Mouse (Mus musculus) CD8-positive naive resting alpha-beta T cell, adult 2 months (primary cell): ENCODE data around the gene Gm26602.
"Not testable (repeated sequence)": the region's sequence is repeated elsewhere in the genome, so short reads cannot be mapped to it uniquely, and the experiment has no call there.

Experiments used
- DNase-seq, 2 experiments: peaks; one replicate each; pipeline ENCODE4 v3.0.0; 2022; ENCODE audit warnings: low read depth in 2 of 2, low spot score in 2 of 2

Gene Gm26602

DNA sequence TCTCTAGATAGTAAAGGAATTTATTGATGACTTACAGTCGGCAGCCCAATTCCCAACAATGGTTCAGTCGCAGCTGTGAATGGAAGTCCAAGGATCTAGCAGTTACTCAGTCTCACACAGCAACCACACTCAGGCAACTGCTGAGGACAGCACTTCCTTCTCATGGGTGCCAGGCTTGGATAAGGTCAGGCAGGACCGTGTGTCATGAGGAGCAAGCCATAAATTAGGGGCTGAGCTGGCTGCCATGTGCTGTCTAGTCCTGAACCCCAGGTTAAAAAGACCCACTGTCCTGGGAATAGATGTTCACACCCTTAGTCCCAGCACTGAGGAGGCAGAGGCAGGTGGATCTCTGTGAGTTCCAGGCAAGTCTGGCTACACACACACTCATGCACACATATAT lies 25.7 kb upstream of the Gm26602 start:
- DNase-seq = not testable (repeated sequence)

DNA sequence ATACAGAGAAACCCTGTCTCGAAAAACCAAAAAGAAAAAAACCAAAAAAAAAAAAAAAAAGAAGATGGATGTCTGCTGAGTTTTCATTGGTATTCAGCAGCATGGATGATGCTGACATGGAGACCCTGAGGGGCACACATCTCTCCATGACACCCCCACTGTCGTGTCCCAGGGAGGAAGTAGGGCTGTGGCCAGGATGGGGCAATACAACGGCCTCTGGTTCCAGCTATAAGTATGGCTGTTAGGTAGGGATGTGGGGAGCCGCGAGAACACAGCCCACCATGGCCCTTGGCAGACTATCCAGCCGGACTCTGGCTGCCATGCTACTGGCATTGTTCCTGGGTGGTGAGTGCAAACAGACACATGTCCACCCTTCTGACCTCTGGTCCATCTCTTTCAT lies 24.6 kb upstream of the Gm26602 start, which contains the start of gene Elane:
TSS of gene Elane (plus strand) at position 194 of the 400 bp plus-strand sequence.
- no peak for DNase-seq

DNA sequence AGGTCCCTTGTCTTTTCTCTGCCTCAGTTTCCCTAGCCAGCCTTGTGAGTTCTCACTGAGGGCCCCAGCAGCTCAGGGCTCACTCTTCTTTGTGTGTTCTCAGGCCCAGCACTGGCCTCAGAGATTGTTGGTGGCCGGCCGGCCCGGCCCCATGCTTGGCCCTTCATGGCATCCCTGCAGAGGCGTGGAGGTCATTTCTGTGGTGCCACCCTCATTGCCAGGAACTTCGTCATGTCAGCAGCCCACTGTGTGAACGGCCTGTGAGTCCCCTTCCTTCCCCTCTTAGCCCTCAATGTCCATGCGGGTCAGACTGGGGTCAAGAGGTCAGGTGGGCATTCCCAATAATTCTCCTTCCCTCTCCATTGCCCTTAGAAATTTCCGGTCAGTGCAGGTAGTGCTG lies 24.0 kb upstream of the Gm26602 start:
- DNase-seq = no peak

DNA sequence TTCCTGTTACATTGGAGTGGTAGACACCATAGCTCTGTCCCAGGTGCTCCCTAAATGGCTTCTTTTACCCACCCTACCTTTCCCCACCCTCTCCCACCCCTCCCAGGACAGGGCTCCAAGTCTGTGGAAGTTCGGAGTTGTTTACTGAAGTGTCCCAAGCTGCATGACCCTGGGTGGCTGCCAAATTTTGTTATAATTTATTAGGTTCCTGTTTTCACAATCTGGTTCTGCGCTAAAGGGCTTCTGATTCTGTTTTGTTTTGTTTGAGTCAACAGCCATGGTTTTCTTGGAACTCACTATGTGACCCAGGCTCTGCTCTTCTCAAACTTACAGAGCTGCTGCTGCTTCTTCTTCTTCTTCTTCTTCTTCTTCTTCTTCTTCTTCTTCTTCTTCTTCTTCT lies 21.3 kb upstream of the Gm26602 start:
- DNase-seq = no peak

DNA sequence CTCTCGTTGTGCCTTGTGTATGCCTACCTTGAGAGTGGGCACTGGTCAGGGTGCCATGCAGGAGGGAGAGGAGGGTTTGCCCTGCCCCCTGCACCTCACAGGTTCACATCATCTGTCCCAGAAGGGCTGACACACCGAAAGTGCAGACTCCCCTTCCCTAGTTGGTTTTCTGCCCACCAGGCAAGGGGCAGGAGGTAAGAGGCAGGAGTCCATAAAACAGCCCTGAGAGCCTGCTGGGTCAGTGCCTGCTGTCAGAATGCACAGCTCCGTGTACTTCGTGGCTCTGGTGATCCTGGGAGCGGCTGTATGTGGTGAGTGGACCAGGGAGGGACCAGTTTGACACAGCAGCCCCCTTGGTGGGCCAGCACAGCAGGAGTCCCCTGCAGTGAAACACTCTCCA lies 20.0 kb upstream of the Gm26602 start, which contains the start of gene Cfd:
TSS of gene Cfd (plus strand) at position 184 of the 400 bp plus-strand sequence.
- DNase-seq = no peak

DNA sequence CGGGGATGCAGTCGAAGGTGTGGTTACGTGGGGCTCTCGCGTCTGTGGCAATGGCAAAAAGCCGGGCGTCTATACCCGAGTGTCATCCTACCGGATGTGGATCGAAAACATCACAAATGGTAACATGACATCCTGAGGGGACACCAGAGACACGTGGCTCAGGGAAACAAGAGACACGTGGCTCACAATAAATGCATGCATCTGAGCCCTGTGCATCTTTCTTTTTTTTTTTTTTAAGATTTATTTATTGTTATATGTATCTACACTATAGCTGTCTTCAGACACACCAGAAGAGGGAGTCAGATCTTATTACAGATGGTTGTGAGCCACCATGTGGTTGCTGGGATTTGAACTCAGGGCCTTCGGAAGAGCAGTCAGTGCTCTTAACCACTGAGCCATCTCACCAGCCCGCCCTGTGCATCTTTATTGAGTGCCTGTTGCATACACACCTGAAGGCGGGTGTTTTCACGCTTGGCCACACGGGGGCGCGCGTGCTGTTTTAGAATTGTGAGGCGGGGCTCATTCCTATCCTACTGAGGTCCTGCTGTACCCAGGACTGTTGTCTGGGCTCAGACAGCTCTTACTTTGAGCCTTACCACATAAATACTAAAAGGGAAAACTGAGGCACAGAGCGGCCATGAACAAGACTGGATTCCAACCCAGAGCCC lies 18.1 kb upstream of the Gm26602 start:
- peak; percentile 80 to 81 for DNase-seq

DNA sequence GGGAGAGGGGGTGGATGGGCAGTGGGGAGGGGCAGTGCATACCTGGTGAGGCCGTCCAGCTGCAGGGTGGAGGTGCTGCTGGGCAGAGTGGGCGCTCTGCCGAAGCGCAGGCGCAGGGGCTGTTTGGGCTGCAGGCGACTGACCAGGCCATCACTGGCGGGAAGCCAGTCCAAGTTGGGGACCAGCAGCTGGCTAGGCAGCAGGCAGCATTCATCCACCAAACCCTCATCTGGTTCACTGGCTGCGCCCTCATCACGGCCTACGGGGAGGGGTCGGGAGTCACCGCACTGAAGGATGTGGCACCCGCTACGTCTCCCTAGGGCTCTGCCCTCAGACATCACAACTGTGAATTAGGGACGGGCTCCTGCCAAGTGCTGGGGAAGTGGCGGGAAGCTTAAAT lies 14.3 kb upstream of the Gm26602 start:
- DNase-seq = no peak

DNA sequence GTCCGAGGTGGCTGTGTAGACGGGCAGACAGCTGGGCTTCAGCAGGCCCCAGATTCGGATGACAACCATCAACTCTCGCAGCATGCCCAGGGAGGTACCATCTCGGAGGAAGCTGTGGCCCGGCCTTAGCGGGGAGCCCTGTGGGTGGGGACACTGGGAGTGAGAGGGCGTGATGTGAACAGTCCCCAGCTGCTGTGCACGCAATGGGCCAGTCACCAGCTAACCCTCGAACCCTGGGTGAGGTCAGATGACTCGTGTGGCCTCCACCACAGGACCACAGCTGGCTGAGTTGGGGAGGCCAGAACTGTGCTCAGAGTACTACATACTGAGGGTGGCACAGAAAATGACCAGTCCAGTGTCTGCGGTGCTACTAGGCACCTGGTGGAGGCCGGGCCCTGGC lies 13.8 kb upstream of the Gm26602 start:
- no peak for DNase-seq

DNA sequence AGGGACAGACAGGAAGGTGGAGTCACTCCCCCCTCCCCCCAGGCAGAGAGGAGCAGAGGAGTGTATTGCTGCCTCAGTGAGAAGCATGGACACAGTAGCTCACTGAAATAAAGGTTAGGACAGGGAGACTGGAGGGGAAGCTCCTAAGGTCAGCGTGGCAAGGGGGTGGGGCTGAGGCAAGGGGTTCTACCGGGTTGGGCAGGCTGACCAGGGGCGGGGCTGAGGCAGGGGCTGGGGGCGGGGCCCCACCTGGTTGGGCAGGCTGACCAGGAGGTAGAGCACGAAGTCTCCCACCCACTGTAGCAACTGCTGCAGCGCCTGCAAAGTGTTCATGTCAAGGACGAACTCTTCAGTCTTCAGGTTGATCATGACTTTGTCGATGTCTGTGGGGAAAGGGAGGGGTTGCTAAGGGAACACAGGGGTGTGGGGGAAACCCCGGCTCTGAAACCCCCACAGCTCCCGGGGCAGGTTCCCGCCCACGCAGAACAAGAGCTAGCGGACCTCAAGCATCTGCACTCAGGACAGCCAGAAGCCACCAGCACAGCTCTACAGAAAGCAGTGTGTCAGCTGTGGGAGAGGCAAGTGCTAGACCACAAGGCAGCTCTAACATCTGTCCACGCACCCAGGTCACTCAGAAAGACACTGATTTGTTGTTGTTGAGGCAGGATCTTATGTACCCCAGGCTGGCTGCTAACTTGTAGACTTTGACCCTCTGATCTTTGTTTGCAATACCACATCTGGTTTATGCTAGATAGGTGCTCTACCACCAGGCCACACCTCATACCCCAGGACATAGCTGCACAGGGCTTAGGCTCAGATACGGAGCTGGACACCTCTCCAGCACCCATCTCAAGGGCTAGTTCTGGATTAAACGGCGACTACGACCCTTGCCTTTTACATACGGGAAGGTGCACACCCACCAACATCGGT lies 13.1 kb upstream of the Gm26602 start:
- no peak for DNase-seq

DNA sequence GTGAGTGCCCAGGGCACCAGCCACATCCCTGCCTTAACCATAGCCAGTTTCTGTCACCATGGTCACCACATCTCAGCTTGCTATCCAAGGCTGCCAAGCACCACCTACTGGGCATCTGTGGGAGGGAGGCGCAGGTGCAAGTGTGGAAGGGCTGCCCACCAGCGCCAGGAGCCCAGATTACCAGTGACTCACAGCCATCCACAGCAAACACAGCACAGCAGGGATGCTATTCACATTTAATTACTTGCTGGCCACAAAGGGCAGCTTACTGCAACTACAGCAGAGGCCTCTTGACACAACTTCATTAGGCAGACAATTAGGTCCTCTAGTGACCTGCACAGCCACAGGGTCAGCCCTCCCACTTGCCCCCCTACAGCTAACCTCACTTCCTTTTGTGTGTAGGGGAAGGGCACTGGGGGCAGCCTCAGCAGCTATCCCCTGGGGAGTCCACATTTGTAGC lies 9.7 kb upstream of the Gm26602 start:
- no peak for DNase-seq

DNA sequence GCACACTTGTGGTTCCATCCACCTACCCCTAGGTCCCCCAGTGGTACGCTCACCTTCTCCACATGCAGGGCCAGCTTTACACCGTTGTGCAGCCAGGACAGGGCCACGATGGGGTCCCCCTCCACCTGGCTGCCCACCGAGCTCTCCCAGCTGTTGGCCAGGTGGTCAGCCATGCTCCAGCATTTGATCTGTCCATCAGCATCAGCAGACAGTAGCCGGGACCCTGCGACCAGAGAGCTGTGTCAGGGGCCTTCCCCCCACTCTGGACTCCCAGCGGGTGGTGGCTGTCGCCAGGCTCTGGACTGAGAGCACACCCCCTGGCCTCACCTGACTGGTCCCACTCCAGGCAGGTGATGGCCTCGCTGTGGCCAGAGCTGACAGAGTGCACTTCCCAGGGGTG lies 3.9 kb upstream of the Gm26602 start:
- DNase-seq = no peak

DNA sequence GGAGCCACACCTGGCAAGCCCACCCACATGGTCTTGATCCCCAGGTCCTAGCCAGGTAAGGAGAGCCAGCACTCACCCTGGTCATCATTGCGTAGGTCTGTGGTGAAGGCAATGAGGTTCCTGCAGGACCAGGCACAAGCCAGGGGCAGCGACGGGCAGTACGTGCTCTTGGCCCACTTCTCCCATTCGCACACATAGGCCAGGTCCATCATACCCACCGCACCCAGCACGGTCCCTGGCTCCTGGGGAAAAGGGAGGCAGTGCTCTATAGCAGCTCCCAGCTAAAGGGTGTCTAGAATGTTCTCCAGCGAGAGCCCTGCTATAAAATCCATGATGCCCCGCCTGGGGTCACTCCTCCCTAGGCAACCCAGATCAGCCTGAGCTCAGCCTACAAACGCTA lies 3.2 kb upstream of the Gm26602 start:
- no peak for DNase-seq

DNA sequence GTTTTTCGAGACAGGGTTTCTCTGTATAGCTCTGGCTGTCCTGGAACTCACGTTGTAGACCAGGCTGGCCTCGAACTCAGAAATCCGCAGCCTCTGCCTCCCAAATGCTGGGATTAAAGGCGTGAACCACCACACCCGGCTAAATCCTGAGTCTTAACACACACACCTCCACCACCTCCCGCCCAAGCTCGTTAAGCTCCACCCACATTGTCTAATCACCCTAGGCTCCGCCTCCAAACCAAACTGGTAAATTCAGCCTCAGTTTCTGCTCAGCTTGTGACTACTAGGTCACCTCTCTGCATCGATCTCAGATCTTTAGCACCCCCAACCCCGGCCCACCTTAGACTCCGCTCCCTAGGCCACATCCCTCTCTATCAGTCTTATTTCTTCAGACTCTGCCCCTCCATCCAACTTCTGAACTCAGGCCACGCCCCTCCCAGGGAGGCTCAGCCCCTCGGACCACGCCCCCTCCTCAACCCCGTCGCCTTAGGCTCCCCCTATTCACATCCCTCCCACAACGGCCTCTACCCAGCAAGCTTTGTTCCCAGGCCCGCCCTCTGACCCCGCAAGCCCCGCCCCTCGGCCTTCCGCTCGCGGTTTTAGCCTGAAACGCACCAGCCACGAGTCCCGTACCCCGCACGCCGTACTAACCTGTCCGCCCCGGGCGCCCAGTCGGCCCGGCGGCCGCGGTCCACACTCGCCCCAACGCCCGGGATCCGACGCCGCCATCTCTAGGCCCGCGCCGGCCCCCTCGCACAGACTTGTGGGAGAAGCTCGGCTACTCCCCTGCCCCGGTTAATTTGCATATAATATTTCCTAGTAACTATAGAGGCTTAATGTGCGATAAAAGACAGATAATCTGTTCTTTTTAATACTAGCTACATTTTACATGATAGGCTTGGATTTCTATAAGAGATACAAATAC lies 2.2 kb upstream of the Gm26602 start, which contains the start of gene Med16:
TSS of gene Med16 (minus strand) at position 757 of the 925 bp plus-strand sequence.
- DNase-seq = peak; percentile 97 to 99

DNA sequence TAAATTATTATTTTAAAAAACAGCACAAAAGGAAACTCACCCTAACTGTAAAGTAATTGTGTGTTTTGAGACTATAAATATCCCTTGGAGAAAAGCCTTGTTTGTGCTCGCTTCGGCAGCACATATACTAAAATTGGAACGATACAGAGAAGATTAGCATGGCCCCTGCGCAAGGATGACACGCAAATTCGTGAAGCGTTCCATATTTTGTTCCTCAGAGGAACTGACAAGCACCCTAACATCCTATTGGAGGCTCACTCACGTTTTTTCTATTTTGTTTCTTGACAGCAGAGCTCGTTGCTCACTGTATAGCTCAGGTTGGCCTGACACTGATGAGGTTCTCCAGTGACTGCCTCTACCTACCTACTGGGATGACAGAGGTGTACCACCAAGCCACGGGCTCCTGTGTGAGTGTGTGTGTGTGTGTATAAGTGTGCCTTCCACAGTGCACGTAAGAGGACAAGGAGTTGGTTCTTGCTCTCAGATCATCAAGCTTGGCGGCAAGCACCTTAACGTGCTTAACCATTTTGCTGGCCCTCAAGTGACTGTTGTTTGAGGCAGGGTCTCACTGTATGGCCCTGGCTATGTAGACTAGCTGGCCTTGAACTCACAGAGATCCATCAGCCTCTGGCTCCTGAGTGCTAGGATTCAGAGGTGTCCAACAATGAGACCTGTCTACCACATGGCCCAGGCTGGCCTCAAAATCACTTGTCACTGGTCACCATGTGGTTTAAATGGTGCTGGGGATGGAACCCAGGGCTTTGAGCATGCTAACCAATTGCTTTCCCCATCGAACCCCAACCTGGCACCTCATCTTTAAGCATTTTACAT lies 1.3 kb upstream of the Gm26602 start:
- peak; percentile 37 to 54 for DNase-seq

DNA sequence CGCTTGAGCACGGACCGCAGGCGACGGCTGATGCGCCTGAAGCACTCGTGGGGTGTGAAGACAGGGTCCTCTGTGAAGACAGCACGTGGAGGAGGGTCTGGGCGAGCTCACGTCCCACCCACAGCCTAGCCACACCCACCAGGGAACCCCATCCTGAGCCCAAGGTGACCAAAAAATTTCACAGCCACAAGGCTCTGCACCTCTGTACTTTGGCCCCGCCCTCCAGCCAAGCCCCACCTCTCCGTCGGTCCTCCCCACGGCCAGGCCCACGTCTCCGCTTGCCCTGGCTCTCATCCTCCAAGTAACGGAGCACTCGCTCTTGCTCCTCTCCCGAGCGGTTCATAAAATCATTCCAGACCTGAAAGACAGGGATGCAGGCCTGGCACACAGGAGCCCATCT lies 1.8 kb downstream of the Gm26602 start:
- no peak for DNase-seq

DNA sequence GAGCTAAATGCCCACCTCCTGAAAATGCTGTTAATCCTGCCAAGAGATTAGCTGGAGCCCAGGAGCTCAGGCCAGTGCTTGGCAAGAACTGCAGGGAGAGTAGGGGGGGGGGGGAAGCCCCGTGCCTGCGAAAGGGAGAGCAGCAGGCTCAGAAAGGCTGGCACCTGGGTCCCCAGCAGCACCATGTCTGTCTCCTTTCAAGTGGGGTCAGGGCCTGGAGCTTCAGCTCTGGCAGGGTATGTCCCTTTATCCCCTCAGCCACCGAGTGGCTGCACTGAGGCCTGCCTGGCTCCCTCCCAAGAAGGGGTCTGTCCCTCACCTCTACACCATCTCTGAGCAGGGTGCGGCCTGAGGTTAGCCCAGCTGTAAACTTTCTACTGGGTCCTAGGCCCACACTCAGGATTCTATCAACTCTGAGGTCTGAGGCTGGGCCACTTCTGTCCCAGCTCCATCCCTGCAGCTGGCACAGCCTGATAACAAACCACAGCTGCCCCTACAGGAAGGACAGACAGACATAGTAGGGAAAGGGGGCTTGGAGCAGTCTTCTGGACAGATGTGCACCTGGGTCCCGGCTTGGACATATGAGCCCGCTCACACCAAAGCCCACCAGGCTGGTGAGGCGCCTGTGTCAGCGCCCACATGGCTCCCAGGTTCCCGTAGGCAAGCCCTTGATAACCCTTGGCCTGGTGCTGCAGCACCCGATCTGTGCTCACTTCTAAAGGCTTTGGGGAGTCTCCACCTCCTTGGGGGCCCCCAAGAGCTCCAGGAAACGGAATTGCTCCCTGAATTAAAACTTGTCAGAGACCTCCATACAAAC lies 3.7 kb downstream of the Gm26602 start:
- DNase-seq = no peak

DNA sequence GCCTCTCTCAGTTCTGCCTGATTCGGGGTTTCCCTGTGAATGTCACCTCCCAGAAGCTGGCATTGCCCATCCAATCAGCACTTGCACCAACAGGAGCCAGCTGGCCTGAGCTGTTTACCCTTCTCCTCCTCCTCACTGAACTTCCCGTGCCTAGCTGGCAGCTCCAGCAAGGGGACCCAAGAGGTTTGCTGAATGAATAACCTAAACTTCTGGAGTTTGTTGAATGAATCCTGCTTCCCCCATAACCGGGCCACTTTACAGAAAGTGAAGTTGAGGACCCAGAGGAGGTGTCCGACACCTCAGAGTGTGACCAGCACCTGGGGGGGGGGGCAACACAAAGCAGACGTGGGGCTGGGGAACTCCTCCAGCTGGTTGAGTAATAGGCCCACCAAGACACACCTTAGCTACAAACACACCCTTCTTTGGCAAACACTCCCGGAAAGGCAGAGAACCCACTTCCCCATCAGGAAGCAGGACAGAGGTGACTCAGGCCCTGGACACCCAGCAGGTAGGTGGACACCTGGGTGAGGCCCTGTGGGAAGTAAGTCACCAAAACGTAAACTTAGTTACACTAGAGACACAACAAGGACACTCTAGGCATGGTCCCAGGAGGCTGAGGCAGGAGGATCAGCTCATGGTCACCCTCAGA lies 4.4 kb downstream of the Gm26602 start:
- no peak for DNase-seq

DNA sequence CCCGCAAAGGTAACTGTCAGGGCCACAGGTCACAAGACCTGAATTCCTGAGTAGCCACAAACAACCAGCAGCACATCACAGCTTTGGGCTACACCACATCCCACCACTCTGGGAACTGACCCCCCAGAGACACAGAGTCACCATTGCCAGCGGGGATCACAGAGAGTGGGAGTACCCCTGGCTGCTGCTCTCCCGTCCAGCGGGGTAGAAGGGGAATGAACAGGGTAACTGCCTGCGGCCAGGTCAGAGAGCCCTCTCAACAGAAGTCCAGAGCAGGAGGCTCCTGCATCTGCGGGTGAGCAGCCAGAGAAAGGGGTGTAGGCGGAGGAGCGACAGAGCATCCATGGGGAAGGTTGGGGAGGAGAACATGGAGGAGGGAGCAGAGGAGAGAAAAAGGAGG lies 5.4 kb downstream of the Gm26602 start:
- no peak for DNase-seq
